Mouse (Mus musculus) liver, postnatal 0 days (tissue): ENCODE data around the gene Slc38a8.

ENCODE experiments used
- CTCF ChIP-seq: sonication (generic); IDR thresholded peaks from 2 replicates; pipeline ENCODE4 v1.5.1; 2016; ENCODE audit warnings: antibody characterized with exemption, low read depth
- EP300 ChIP-seq: IDR thresholded peaks from 2 replicates; pipeline ENCODE4 v1.6.1; 2016; ENCODE audit warnings: antibody characterized with exemption, low read depth, mild to moderate bottlenecking

GRCm38 (mm10) chr8:119515767-119516166 lies 14.3 kb upstream of the Slc38a8 start:
- TF ChIP-seq EP300 (no peak), CTCF (no peak)
